Mouse (Mus musculus): ENCODE results near the gene Vasn.

DNA sequence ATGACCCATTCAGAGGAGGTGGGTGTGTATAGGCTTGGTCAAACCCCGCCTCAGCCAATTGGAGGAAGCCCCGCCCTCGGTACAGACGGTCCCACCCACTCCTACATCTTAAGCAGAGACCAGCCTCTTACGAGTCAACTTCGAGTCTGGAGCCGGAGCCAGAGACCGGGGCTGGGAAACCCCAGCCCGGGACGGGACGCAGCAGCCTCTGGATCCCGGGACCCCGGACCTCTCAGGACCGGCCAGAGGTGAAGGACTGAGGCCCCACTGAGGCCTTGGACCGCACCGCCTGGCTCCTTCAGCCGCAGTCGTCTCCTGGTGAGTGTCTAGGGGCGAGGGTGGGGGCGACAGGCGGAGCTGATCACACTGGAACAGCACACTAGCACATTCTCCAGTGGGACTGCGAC, at the start of gene Vasn, which contains the start of gene Dnaja3:
- TF ChIP-seq POLR2A (IDR thresholded peaks at IDR 0.05; ENCODE audit: borderline replicate concordance, extremely low read depth, insufficient read depth, insufficient read length, poor library complexity, severe bottlenecking) (no peak), CTCF (IDR thresholded peaks at IDR 0.05; ENCODE audit: borderline replicate concordance, extremely low read depth, insufficient read depth, insufficient read length) (no peak)
